Mouse (Mus musculus) hindbrain, postnatal 0 days (tissue): ENCODE measurements around the gene Echs1. TPM values are rescaled to one million over a fixed set of nuclear protein-coding genes. Genes with fewer than 3 reads are reported as not detected.
"Not testable (repeated sequence)": the region's sequence is repeated elsewhere in the genome, so short reads cannot be mapped to it uniquely, and the experiment has no call there.

ENCODE experiments used
- ATAC-seq: fragments of 200-750 bp; cut with Nextera tagmentation; 2 replicates; pipeline ENCODE4 v1.8.0; 2017; ENCODE audit warnings: mild to moderate bottlenecking, moderate TSS enrichment, moderate library complexity
- DNase-seq: peaks from one replicate; pipeline ENCODE4 v3.0.0-alpha.2; 2015; ENCODE audit warnings: low spot score
- H3K27ac ChIP-seq: fragments of 300-500 bp; sonication (generic); 2 replicates; pipeline ENCODE4 v1.5.1; 2014; ENCODE audit warnings: mild to moderate bottlenecking
- H3K27me3 ChIP-seq: fragments of 300-500 bp; sonication (generic); 2 replicates; pipeline ENCODE4 v1.6.1; 2014; ENCODE audit warnings: low read length, mixed read lengths; ENCODE audit not compliant: insufficient read depth
- H3K36me3 ChIP-seq: fragments of 300-500 bp; sonication (generic); 2 replicates; pipeline ENCODE4 v1.6.1; 2014; ENCODE audit warnings: low read length, mixed read lengths; ENCODE audit not compliant: insufficient read depth
- H3K4me1 ChIP-seq: fragments of 300-500 bp; sonication (generic); 2 replicates; pipeline ENCODE4 v1.6.1; 2014; ENCODE audit warnings: antibody characterized with exemption, low read length, mixed read lengths; ENCODE audit not compliant: insufficient read depth
- H3K4me2 ChIP-seq: fragments of 300-500 bp; sonication (generic); 2 replicates; pipeline ENCODE4 v1.6.1; 2014; ENCODE audit warnings: low read depth, mild to moderate bottlenecking, low read length, moderate library complexity, mixed read lengths
- H3K4me3 ChIP-seq: fragments of 300-500 bp; sonication (generic); 2 replicates; pipeline ENCODE4 v1.5.1; 2014; ENCODE audit warnings: low read length
- H3K9ac ChIP-seq: fragments of 300-500 bp; sonication (generic); replicated peaks from 2 replicates; pipeline ENCODE4 v1.6.1; 2014; ENCODE audit warnings: mild to moderate bottlenecking, low read length, moderate library complexity, mixed read lengths
- H3K9me3 ChIP-seq: fragments of 300-500 bp; sonication (generic); 2 replicates; pipeline ENCODE4 v1.6.1; 2016; ENCODE audit warnings: low read length, mixed read lengths
- CTCF ChIP-seq: IDR thresholded peaks from 2 replicates; pipeline ENCODE4 v1.5.1; 2016; ENCODE audit warnings: antibody characterized with exemption, control low read depth, low read depth
- WGBS: fragments of 180-500 bp; shearing (Covaris S2); extraction: QIAGEN DNeasy Blood & Tissue Kit; methylation state at CpG from one replicate; pipeline ENCODE4 v1.1.7; 2014; 5-methylcytosine and 5-hydroxymethylcytosine counted together
- polyA plus RNA-seq: library from polyadenylated mRNA; unstranded; fragments of >200 nt; fragmentation: Nextera tagmentation; extraction: Ambion mirVana; gene quantifications from 2 replicates; pipeline ENCODE4 v1.2.1, GENCODE M21; 2015
- total RNA-seq: library from RNA; depleted of rRNA; stranded (reverse); fragments of >200 nt; gene quantifications from 2 replicates; pipeline ENCODE4 v1.2.3, GENCODE M21; 2014

Gene Echs1
- total and polyA plus RNA-seq, 2 experiments from 2014 or later = 91.5 to 136 TPM

DNA sequence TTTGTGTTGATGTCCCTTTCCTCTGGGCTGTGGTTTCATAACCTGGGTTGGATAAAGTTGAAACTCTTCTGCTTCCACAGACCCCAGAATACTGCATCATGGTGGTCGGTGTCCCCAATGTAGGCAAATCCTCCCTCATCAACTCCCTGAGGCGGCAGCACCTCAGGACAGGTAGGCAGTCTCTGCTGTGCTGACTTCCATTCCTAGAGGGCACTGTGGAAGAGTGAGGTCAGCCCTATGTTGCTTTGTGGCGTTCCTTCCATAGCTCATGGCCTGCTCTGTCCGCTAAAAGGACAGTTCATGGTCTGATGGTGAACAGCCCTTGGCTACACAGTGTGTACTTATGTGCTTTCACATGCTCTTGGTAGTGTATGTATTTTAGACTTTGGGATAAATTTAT lies 28.3 kb upstream of the Echs1 start:
- H3K9me3 ChIP-seq = no peaks in the 10 kb centered on the region
- DNase-seq (no peak), ATAC-seq (no peak)
- H3K4me2 ChIP-seq = no peak overlapping the region
- no peaks in the 10 kb centered on the region for H3K4me1 ChIP-seq
- H3K36me3 ChIP-seq = no peaks in the 10 kb centered on the region
- 90% methylated on average over 4 of the region's 4 CpGs for WGBS
- H3K27me3 ChIP-seq = no peaks in the 10 kb centered on the region
- H3K27ac ChIP-seq = no peak overlapping the region
- no peak for TF ChIP-seq CTCF
- H3K4me3 ChIP-seq = no peak overlapping the region
- H3K9ac ChIP-seq = no peak overlapping the region

DNA sequence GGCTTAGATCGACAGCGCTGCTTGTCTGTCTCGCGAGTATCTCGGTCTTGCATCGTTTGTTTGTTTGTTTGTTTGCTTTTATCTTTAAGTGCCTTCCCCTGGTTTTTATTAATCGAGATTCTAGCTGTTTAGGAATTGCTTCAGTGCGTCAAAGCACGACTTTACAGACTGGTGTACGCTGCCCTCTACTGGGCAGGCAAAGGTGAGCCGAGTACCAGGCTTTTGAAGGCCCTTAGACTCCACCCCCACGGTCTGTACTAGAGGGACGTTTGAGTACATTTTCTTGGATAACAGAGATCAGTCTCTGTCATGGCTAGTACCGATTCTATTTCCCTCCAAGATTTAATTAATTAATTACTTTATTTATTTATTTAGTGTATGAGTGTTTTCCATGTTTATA lies 25.1 kb upstream of the Echs1 start:
- peak; percentile 79 for DNase-seq
- no peak overlapping the region for H3K4me3 ChIP-seq
- ATAC-seq = no peak
- H3K9ac ChIP-seq = no peak overlapping the region
- no peaks in the 10 kb centered on the region for H3K36me3 ChIP-seq
- 5% methylated on average over 14 of the region's 14 CpGs for WGBS
- H3K4me2 ChIP-seq = no peak overlapping the region
- peak; percentile 73 for TF ChIP-seq CTCF
- peaks cover 3% of the 10 kb centered on the region; the same call in 1 of the 2 replicates for H3K4me1 ChIP-seq
- no peaks in the 10 kb centered on the region for H3K27me3 ChIP-seq
- no peak overlapping the region for H3K27ac ChIP-seq
- no peaks in the 10 kb centered on the region for H3K9me3 ChIP-seq

DNA sequence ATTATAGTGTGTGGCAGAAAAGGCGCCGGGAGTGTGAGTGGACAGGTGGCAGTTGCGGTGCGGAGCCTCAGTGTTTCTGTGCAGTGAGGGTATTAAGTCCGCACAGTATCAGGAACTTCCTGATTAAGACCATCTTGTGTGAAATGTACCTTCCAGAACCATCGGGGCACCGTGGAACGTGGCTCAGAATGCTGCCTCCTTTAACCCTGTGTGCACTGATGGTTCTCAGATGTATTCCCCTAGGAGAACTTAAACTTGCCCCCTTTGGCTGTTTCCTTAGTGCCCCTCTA lies 21.7 kb upstream of the Echs1 start:
- Histone ChIP-seq H3K27me3 (no peaks in the 10 kb centered on the region), H3K9me3 (no peaks in the 10 kb centered on the region), H3K4me3 (peak overlapping the region; percentile 61), H3K4me1 (peaks cover 3% of the 10 kb centered on the region; the same call in 1 of the 2 replicates), H3K4me2 (peak overlapping the region; percentile 92), H3K36me3 (no peaks in the 10 kb centered on the region), H3K27ac (peak overlapping the region; percentile 90), H3K9ac (peak overlapping the region; percentile 76)
- TF ChIP-seq CTCF = no peak
- ATAC-seq (no peak), DNase-seq (no peak)
- 0% methylated on average over 8 of the region's 8 CpGs for WGBS

DNA sequence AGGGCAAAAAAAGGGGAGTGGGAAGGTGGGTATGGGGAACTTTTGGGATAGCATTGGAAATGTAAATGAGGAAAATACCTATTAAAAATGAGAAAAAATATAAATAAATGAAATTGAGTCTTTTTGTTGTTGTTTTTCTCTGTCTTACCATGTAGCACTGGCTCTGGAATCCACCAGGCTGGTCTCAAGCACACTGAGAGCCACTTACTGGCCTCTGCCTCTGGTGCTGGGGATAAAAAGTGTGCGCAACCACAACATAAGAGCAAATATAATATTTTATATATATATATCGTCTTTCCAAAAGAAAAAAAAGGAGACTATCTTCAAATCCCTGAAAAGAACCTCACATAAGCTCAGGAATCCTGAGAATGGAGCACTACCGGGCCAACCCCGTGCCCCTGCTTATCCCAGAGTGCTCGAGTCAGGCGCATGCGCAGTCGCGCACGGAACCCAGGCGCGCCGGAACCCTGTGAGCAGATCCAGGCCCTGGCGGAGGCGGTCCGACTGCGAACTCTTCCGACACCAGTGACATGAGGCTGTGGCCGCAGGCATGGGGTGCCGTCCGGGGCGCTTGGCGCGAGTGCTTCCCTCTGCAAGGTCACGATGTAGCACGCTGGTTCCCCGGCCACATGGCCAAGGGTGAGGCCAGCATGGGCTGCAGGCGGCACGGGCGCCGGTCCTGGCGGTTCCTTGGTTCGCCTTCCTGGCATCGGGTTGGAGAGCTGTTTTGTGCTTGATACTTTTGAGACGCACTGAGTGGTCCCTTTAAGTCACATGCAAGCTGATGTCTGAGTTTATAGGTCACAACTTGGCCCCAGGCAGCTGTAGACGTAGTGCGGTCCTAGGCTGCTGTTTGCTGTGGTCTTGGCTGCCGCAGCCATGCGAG lies 21.1 kb upstream of the Echs1 start, which contains the start of gene Mtg1:
TSS of gene Mtg1 (plus strand) at position 430 of the 886 bp plus-strand sequence.
- 2% methylated on average over 39 of the region's 39 CpGs for WGBS
- ATAC-seq = peak; percentile 98

DNA sequence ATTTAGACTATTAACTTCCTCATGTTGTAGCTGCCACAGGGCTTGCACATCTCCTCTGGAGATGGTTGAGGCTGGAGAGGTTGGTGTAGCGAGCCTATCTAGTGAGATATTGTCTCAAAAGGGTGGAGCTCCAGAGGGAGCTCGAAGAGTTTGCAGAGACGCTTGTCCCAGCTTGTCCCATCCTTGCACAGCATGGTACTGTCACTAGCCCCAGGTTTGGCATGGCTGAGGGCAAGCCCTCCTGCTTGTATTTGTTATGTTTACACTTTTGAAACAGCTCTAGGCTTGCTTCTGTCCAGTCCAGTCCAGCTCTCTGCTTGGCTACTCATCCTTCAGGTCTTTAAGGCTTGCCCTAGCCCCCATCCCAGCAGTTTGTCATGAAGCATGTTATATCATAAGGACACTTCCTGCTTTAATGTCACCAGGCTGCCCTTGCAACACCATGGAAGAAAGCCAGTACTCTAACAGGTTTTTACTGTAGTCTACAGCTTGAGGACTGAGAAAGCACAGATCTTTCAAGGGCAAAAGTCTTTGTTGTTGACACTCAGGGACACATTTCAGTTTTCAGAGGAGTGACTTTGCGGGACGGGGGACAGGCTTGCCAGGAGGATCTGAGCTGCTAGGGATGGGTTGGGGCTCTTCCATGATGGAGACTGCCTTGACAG lies 19.0 kb upstream of the Echs1 start:
- Histone ChIP-seq H3K9ac (no peak overlapping the region), H3K9me3 (no peaks in the 10 kb centered on the region), H3K4me1 (peaks cover 3% of the 10 kb centered on the region; the same call in 1 of the 2 replicates), H3K27me3 (no peaks in the 10 kb centered on the region), H3K27ac (no peak overlapping the region), H3K36me3 (no peaks in the 10 kb centered on the region), H3K4me3 (no peak overlapping the region), H3K4me2 (no peak overlapping the region)
- TF ChIP-seq CTCF = no peak
- DNase-seq (no peak), ATAC-seq (no peak)
- WGBS = 87% methylated on average over 5 of the region's 5 CpGs

More for the DNA sequence above, 21.1 kb upstream of the Echs1 start, which contains the start of gene Mtg1:
- Histone ChIP-seq H3K4me1 (peaks cover 3% of the 10 kb centered on the region; the same call in 1 of the 2 replicates), H3K9me3 (no peaks in the 10 kb centered on the region), H3K27me3 (no peaks in the 10 kb centered on the region), H3K9ac (peak within 1 kb of the TSS; percentile 76), H3K4me2 (peak within 1 kb of the TSS; percentile 92), H3K36me3 (no peaks in the 10 kb centered on the region), H3K4me3 (peak within 1 kb of the TSS; percentile 61), H3K27ac (peak within 1 kb of the TSS; percentile 90)
- DNase-seq = peak; percentile 98
- peak; percentile 4; the same call in 1 of the 2 replicates for TF ChIP-seq CTCF

DNA sequence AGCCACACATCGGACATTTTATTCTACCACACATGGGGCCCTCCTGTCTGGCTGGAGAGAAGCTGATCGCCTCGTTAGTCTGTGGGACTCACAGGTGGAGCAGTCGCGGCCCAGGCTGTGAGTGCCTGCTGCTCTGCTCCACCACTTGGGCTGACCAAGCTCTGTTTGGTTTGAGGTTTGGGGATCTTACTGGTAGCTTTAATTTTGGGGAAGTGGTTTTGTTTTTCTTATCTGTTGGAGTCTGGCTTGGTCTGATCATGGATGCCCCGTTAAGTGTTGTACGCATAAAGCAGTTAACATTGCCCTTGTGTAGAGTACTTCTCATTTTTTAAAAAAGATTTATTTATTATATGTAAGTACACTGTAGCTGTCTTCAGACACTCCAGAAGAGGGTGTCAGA lies 17.8 kb upstream of the Echs1 start:
- H3K9me3 ChIP-seq, H3K4me1 ChIP-seq, H3K27me3 ChIP-seq, H3K4me2 ChIP-seq, H3K36me3 ChIP-seq, H3K4me3 ChIP-seq, H3K9ac ChIP-seq, DNase-seq, ATAC-seq, H3K27ac ChIP-seq: not testable (repeated sequence)
- WGBS = 95% methylated on average over 5 of the region's 7 CpGs

DNA sequence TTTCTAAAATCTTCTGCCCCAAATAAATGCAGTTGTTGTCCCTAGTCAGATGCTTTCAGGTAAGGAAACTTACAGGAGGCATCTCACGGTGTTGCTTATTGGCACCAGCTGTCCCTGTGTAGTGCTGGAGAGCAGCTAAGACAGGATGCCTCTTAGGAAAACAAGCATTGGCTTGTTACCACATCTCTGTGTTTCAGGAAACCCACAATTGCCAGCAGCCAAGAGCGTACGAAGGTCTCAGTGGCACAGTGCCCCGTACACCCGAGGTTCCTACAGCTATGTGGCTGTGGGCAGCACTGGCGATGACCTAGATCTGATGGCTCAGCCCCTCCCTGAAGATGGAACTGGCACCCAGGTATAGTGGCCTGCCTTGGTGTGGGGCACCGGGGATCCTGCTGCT lies 15.9 kb upstream of the Echs1 start:
- 95% methylated on average over 6 of the region's 7 CpGs for WGBS
- not testable (repeated sequence) for H3K27ac ChIP-seq, H3K9ac ChIP-seq, H3K4me3 ChIP-seq, DNase-seq, H3K27me3 ChIP-seq, H3K36me3 ChIP-seq, H3K9me3 ChIP-seq, H3K4me1 ChIP-seq, ATAC-seq, H3K4me2 ChIP-seq
